Mouse (Mus musculus): ENCODE measurements at regions not wholly inside any gene's neighbourhood (a gene's known extent, or its start where the extent isn't known, plus 50 kb on each side); places are given as distances from the start of the nearest gene placed in this dataset.
A peak's percentile ranks its signal among the peaks of the same experiment; 100 is the strongest.
"Not testable (repeated sequence)": the region's sequence is repeated elsewhere in the genome, so short reads cannot be mapped to it uniquely, and the experiment has no call there.

GRCm38 (mm10) chr16:84621300-84622031, 106.5 kb downstream of the A730009L09Rik start:
- Histone ChIP-seq H3K4me1 (ENCODE audit: control insufficient read depth, insufficient read depth, low read length) (no peaks in the 10 kb centered on the region; the same call in 1 of the 2 replicates), H3K4me3 (replicated peaks; ENCODE audit: control insufficient read depth, low read depth, low read length) (peak overlapping the region; percentile 60), H3K27ac (ENCODE audit: control insufficient read depth, insufficient read depth, low read depth, low read length, poor library complexity) (peak overlapping the region; percentile 45; the same call in 1 of the 2 replicates)
- WGBS, result 26% methylated on average over 8 of the region's 8 CpGs
- TF ChIP-seq CTCF (IDR thresholded peaks at IDR 0.05; ENCODE audit: control insufficient read depth, insufficient read depth, low read length) (no peak), POLR2A (IDR thresholded peaks at IDR 0.05; ENCODE audit: borderline replicate concordance, control insufficient read depth, low read depth, low read length) (no peak)

- Histone ChIP-seq H3K4me1 (ENCODE audit: control insufficient read depth, insufficient read depth, low read length) (no peaks in the 10 kb centered on the region; the same call in 1 of the 2 replicates), H3K27ac (ENCODE audit: control insufficient read depth, insufficient read depth, low read depth, low read length, poor library complexity) (no peak overlapping the region), H3K4me3 (replicated peaks; ENCODE audit: control insufficient read depth, low read depth, low read length) (no peak overlapping the region)
- whole genome bisulfite sequencing, result 82% methylated on average over 4 of the region's 4 CpGs
- no peak for TF ChIP-seq CTCF (IDR thresholded peaks at IDR 0.05; ENCODE audit: control insufficient read depth, insufficient read depth, low read length)
- no peak for TF ChIP-seq POLR2A (IDR thresholded peaks at IDR 0.05; ENCODE audit: borderline replicate concordance, control insufficient read depth, low read depth, low read length)
These were observed 108.6 kb downstream of the A730009L09Rik start for GRCm38 (mm10) chr16:84623346-84624085.

- WGBS, result 69% methylated on average over 5 of the region's 5 CpGs
- H3K4me1 ChIP-seq (ENCODE audit: control insufficient read depth, insufficient read depth, low read length), result no peaks in the 10 kb centered on the region; the same call in 1 of the 2 replicates
- TF ChIP-seq POLR2A (IDR thresholded peaks at IDR 0.05; ENCODE audit: borderline replicate concordance, control insufficient read depth, low read depth, low read length) (no peak), CTCF (IDR thresholded peaks at IDR 0.05; ENCODE audit: control insufficient read depth, insufficient read depth, low read length) (no peak)
These were observed 109.7 kb downstream of the A730009L09Rik start for GRCm38 (mm10) chr16:84624443-84625109.

GRCm38 (mm10) chr16:84625110-84625722, 110.3 kb downstream of the A730009L09Rik start:
- H3K4me1 ChIP-seq (ENCODE audit: control insufficient read depth, insufficient read depth, low read length), result no peaks in the 10 kb centered on the region; the same call in 1 of the 2 replicates
- no peak overlapping the region for H3K27ac ChIP-seq (ENCODE audit: control insufficient read depth, insufficient read depth, low read depth, low read length, poor library complexity)
- TF ChIP-seq POLR2A (IDR thresholded peaks at IDR 0.05; ENCODE audit: borderline replicate concordance, control insufficient read depth, low read depth, low read length) (no peak), CTCF (IDR thresholded peaks at IDR 0.05; ENCODE audit: control insufficient read depth, insufficient read depth, low read length) (no peak)
- 81% methylated on average over 4 of the region's 4 CpGs for WGBS
- H3K4me3 ChIP-seq (replicated peaks; ENCODE audit: control insufficient read depth, low read depth, low read length), result no peak overlapping the region

More at GRCm38 (mm10) chr16:84624443-84625109, 109.7 kb downstream of the A730009L09Rik start:
- Histone ChIP-seq H3K4me3 (replicated peaks; ENCODE audit: control insufficient read depth, low read depth, low read length) (no peak overlapping the region), H3K27ac (ENCODE audit: control insufficient read depth, insufficient read depth, low read depth, low read length, poor library complexity) (no peak overlapping the region)

GRCm38 (mm10) chr16:84627052-84627451, 108.5 kb downstream of the Mrpl39 start:
- 81% methylated on average over 2 of the region's 2 CpGs for WGBS
- no peaks in the 10 kb centered on the region for H3K4me1 ChIP-seq (ENCODE audit: control insufficient read depth, insufficient read depth, low read length)
- no peak overlapping the region for H3K27ac ChIP-seq (ENCODE audit: control insufficient read depth, insufficient read depth, low read depth, low read length, poor library complexity)
- no peak overlapping the region for H3K4me3 ChIP-seq (replicated peaks; ENCODE audit: control insufficient read depth, low read depth, low read length)
- TF ChIP-seq POLR2A (IDR thresholded peaks at IDR 0.05; ENCODE audit: borderline replicate concordance, control insufficient read depth, low read depth, low read length), result no peak
- TF ChIP-seq CTCF (IDR thresholded peaks at IDR 0.05; ENCODE audit: control insufficient read depth, insufficient read depth, low read length), result no peak

- Histone ChIP-seq H3K4me1 (ENCODE audit: control insufficient read depth, insufficient read depth, low read length) (no peaks in the 10 kb centered on the region), H3K4me3 (replicated peaks; ENCODE audit: control insufficient read depth, low read depth, low read length) (no peak overlapping the region), H3K27ac (ENCODE audit: control insufficient read depth, insufficient read depth, low read depth, low read length, poor library complexity) (no peak overlapping the region)
- 77% methylated on average over 1 of the region's 1 CpGs for WGBS
- no peak for TF ChIP-seq POLR2A (IDR thresholded peaks at IDR 0.05; ENCODE audit: borderline replicate concordance, control insufficient read depth, low read depth, low read length)
- TF ChIP-seq CTCF (IDR thresholded peaks at IDR 0.05; ENCODE audit: control insufficient read depth, insufficient read depth, low read length), result no peak
These were observed 105.7 kb downstream of the Mrpl39 start for GRCm38 (mm10) chr16:84629868-84630267.

- WGBS, result 65% methylated on average over 1 of the region's 1 CpGs
These were observed 91.1 kb downstream of the Mrpl39 start for GRCm38 (mm10) chr16:84644446-84644845.

More at GRCm38 (mm10) chr16:84644446-84644845, 91.1 kb downstream of the Mrpl39 start:
- not testable (repeated sequence) for H3K4me1 ChIP-seq (ENCODE audit: control insufficient read depth, insufficient read depth, low read length); H3K4me3 ChIP-seq (replicated peaks; ENCODE audit: control insufficient read depth, low read depth, low read length); H3K27ac ChIP-seq (ENCODE audit: control insufficient read depth, insufficient read depth, low read depth, low read length, poor library complexity)

Measured in bone marrow, adult 2 months (tissue).